ENCODE assay signal across 18 mouse cellular contexts in genomic region chr15:95460041-95460566, GRCm38 (mm10).
DNase-seq lines count a peak whose midpoint lies in the region; TF ChIP-seq lines count a peak whose summit lies in the region.
"Had no signal": no experiment of that assay in that cellular context is flagged by ENCODE, and none has a peak within 500 bp of the region (broad histone marks: within the 10 kb centered on the region; RNA-seq: fewer than 3 reads in every experiment).

No protein-coding gene starts in this region.

- intact Hi-C loops in left cerebral cortex, adult 2 months (cut with DNase I): no loop called here
- intact Hi-C loops in left cerebral cortex, postnatal 10 days (cut with DNase I): no loop called here

- DNase-seq in left cerebral cortex, adult 2 months (ENCODE audit: extremely low spot score in 1 of 2, low spot score in 2 of 2): no peak
- no peak for DNase-seq in left cerebral cortex, postnatal 10 days (ENCODE audit: extremely low spot score in 1 of 2, low spot score in 2 of 2)
- peak; percentile 62 for DNase-seq in brain, adult 2 months (ENCODE audit: low read depth, low spot score)
- DNase-seq in cerebellum, adult 8-10 months: peak; percentile 36
- peak; percentile 30 to 51 for DNase-seq in cerebellum, postnatal 36 days
- DNase-seq in ovary, postnatal 36 days (ENCODE audit: low spot score): no peak
- DNase-seq in left cerebral cortex, adult 11 months (ENCODE audit: low spot score): no peak
- DNase-seq in urinary bladder, postnatal 25 days (ENCODE audit: low spot score): no peak
- DNase-seq: adrenal gland, adult 2 months; heart, postnatal 4 days; kidney, postnatal 36 days; liver, postnatal 0 days; lung, postnatal 10 days had no signal

- no peak overlapping the region for H3K4me3 ChIP-seq in left cerebral cortex, adult 2 months
- H3K4me3 ChIP-seq: embryonic facial prominence, embryonic 12.5 days; forebrain, embryonic 12.5 days; kidney, embryonic 15.5 days; midbrain, embryonic 12.5 days had no signal

- TF ChIP-seq CTCF in left cerebral cortex, adult 2 months (IDR thresholded peaks at IDR 0.05): no peak

- H3K27ac ChIP-seq in left cerebral cortex, adult 2 months: peak overlapping the region; percentile 44; the same call in 1 of the 2 replicates
- H3K27ac ChIP-seq: embryonic facial prominence, embryonic 12.5 days; forebrain, embryonic 12.5 days; kidney, embryonic 15.5 days; midbrain, embryonic 12.5 days; stomach, postnatal 0 days had no signal

Comparison
In these comparisons a context has a peak if more than half of its experiments do, and no peak if none do; other contexts are left out.
1. DNase-seq: peak in brain, adult 2 months (single experiment), cerebellum, adult 8-10 months (single experiment) and cerebellum, postnatal 36 days (2 of 2); none in left cerebral cortex, adult 2 months (0 of 2), left cerebral cortex, postnatal 10 days (0 of 2), ovary, postnatal 36 days (single experiment), left cerebral cortex, adult 11 months (single experiment) and urinary bladder, postnatal 25 days (single experiment).